Mouse (Mus musculus): ENCODE data around the gene Eif2ak4. TPM values are rescaled to one million over a fixed set of nuclear protein-coding genes. Genes with fewer than 3 reads are reported as not detected.

Gene Eif2ak4
- polyA plus RNA-seq, 1 experiment from 2014 or later, result 5.4 TPM

DNA sequence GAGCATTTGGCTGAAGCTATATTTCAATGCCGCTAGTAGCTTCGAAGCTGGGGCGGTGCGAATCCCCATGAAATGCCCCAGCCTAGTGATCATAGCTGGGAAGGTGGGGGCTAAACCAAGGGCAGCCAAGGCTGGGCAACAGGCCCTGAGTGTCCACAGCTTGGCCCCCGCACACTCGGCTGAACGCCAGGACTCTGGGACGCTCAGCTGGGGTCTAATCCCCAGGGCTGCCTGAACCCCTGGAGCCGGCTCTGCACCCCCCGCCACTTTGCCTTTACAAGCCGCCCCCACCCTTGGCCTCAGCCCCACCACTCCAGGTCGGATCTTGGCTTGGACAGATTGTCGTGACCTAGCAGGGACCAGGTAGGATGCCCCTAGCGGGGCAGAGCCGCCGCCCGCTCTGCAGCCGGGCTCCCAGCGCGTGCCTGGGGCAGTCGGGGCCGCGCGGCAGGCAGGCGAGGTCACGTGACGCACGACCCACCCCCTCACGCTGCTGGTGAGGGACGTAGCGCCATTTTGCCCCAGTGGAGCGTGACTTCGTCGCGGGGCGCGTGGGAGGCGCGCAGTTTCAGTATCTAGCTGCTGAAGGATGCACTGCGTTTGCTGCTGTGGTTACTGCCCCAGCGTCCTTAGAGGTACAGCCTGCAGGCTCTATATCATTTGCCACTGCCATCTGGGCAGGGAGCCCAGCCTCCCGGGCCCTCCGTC is 14.7 kb upstream of the Eif2ak4 start:
- H3K4me3 ChIP-seq, result peak overlapping the region; percentile 58
- peaks cover 17% of the 10 kb centered on the region for H3K4me1 ChIP-seq (replicated peaks)
- H3K4me2 ChIP-seq, result peak overlapping the region; percentile 98
- H3K27ac ChIP-seq, result no peak overlapping the region
- H3K9ac ChIP-seq, result peak overlapping the region; percentile 54
- no peaks in the 10 kb centered on the region for H3K9me3 ChIP-seq (replicated peaks)
- 2% methylated on average over 43 of the region's 43 CpGs for WGBS
- peaks cover 47% of the 10 kb centered on the region for H3K27me3 ChIP-seq
- H3K36me3 ChIP-seq, result no peaks in the 10 kb centered on the region
- ATAC-seq (replicated peaks; ENCODE audit: insufficient number of reproducible peaks, insufficient read depth, low FRiP score, low read depth), result peak; percentile 79

DNA sequence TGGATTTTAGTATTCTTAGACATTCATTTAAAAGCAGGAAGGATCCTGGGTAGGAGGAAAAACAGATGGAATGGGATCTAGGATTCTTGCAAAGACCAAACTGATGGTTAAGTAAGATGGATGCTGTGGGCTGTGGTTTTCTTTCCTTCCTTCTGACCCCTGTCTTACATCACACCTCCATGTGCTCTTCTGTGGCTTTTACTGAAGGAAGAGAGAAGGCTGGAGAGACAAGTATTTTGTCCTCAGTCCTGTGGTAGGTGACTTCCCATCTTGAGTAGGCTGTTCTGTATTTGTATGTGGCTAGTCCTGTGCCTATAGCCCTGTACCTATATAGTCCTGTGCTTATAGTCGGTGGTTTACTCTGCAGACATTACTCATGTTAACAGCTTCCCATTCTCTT is 12.9 kb upstream of the Eif2ak4 start:
- H3K36me3 ChIP-seq, result no peaks in the 10 kb centered on the region
- H3K27me3 ChIP-seq, result peaks cover 31% of the 10 kb centered on the region
- peaks cover 17% of the 10 kb centered on the region for H3K4me1 ChIP-seq (replicated peaks)
- no peak for ATAC-seq (replicated peaks; ENCODE audit: insufficient number of reproducible peaks, insufficient read depth, low FRiP score, low read depth)
- WGBS, result 77% methylated on average over 1 of the region's 1 CpGs
- no peak overlapping the region for H3K27ac ChIP-seq
- no peak overlapping the region for H3K4me2 ChIP-seq
- no peak overlapping the region for H3K9ac ChIP-seq
- no peaks in the 10 kb centered on the region for H3K9me3 ChIP-seq (replicated peaks)
- H3K4me3 ChIP-seq, result no peak overlapping the region

DNA sequence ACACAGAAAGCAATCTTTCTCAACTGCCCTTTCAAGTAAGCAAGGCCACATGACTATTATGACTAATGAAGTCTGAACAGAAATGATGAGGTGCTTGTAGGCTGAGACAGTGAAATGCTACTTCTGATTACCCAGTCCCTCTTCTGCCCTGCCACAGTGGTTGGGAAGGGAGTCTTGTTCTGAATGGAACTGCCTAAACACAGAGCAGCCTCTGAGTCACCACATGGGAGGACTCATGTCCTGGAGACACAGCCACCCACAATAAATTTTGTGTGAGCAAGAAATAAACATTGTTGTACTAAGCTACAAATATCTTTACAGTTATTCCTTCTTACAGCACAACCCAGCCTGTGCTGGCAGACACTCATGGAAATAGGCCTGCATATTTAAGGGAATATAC is 12.5 kb upstream of the Eif2ak4 start:
- Histone ChIP-seq H3K27me3 (peaks cover 27% of the 10 kb centered on the region), H3K9ac (no peak overlapping the region), H3K4me2 (no peak overlapping the region), H3K27ac (no peak overlapping the region), H3K4me1 (replicated peaks) (peaks cover 17% of the 10 kb centered on the region), H3K4me3 (no peak overlapping the region), H3K36me3 (no peaks in the 10 kb centered on the region), H3K9me3 (replicated peaks) (no peaks in the 10 kb centered on the region)
- no peak for ATAC-seq (replicated peaks; ENCODE audit: insufficient number of reproducible peaks, insufficient read depth, low FRiP score, low read depth)

DNA sequence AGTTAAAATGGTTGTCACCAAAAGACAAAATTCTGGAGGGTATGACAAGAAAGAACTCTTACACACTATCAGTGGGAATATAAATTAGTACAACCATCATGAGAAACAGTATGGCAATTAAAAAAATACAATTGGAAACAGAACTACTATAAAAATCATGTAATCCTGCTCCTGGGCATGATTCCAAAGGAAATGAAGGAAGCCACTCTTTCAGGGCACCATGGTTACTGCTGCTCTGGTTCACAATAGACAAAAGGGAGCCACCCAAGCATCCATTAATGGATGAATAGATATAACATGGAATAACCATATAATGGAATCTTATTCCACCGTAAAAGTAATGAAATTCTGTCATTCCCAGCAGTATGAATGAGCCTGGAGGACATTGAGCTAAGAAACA is 8.7 kb upstream of the Eif2ak4 start:
- Histone ChIP-seq H3K4me2 (no peak overlapping the region), H3K36me3 (no peaks in the 10 kb centered on the region), H3K27ac (no peak overlapping the region), H3K9me3 (replicated peaks) (no peaks in the 10 kb centered on the region), H3K27me3 (peaks cover 6% of the 10 kb centered on the region; the same call in 1 of the 2 replicates), H3K9ac (no peak overlapping the region), H3K4me3 (no peak overlapping the region), H3K4me1 (replicated peaks) (no peaks in the 10 kb centered on the region)
- 78% methylated on average over 1 of the region's 1 CpGs for WGBS
- ATAC-seq (replicated peaks; ENCODE audit: insufficient number of reproducible peaks, insufficient read depth, low FRiP score, low read depth), result no peak

DNA sequence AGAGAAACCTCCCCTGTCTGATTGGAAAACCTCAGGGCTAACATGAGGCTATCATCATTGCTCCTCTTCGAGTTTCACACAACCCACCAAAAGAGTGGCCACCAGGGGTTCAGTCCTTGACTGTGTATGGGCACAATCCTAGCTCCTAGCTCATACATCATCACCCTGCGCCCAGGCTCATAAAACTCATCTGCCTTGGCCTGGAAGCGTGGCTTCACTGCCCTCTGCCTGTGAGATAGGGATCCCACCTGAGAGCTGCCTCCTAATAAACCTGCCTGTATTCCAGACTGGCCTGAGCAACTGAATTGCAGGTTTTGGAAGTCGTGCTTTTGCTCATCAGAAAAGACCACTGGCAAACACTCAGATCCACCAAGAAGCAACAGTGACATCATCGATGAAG is 5.0 kb upstream of the Eif2ak4 start:
- Histone ChIP-seq H3K4me1 (replicated peaks) (no peaks in the 10 kb centered on the region), H3K36me3 (no peaks in the 10 kb centered on the region), H3K9ac (no peak overlapping the region), H3K4me3 (no peak overlapping the region), H3K27ac (no peak overlapping the region), H3K9me3 (replicated peaks) (no peaks in the 10 kb centered on the region), H3K4me2 (no peak overlapping the region), H3K27me3 (peaks cover 4% of the 10 kb centered on the region; the same call in 1 of the 2 replicates)
- no peak for ATAC-seq (replicated peaks; ENCODE audit: insufficient number of reproducible peaks, insufficient read depth, low FRiP score, low read depth)
- 64% methylated on average over 5 of the region's 5 CpGs for WGBS

DNA sequence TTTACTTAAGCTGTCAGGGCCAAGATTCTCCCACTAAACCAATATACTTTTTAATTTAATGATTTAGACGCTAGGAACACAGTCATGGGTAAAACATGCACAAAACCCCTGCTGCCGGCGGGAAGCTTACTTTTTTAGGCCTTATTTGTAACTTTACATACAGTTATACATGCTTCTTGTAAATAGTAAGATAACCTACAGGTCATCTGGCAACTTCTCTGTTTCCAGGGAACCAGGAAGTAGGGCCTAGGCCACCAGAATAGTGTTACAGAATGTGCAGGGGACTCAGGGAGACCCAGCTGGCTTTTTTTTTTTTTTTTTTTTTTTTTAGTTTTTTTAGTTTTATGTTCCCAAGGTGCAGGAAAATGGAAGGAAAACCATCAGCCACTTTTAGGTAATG is 1.2 kb downstream of the Eif2ak4 start:
- Histone ChIP-seq H3K9ac (no peak overlapping the region), H3K4me3 (peak overlapping the region; percentile 91)
- 53% methylated on average over 3 of the region's 3 CpGs for WGBS

DNA sequence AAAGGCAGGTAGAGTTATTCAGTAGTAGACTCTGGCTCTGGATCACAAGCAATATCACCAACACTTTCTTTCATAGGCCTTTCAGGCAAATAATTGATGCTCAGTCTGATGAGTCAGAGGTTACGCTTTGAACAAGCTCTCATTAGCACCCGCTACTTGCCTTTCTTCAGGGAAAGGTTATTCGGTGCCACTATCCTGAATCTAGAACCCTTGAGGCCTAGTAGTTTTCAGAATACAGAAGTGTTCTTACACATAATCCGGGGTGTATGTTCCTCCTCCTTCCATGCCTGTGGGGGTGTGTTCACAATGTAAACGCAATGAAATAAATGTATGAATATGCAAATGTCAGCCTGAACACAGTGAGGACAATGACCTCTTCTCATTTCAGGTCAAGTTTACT is 1.7 kb downstream of the Eif2ak4 start:
- peaks cover 16% of the 10 kb centered on the region for H3K4me1 ChIP-seq (replicated peaks)
- no peaks in the 10 kb centered on the region for H3K9me3 ChIP-seq (replicated peaks)
- H3K27me3 ChIP-seq, result no peaks in the 10 kb centered on the region
- WGBS, result 85% methylated on average over 5 of the region's 5 CpGs
- no peak overlapping the region for H3K27ac ChIP-seq
- peak overlapping the region; percentile 90; the same call in 1 of the 2 replicates for H3K4me2 ChIP-seq
- no peak overlapping the region for H3K9ac ChIP-seq
- H3K36me3 ChIP-seq, result no peaks in the 10 kb centered on the region
- ATAC-seq (replicated peaks; ENCODE audit: insufficient number of reproducible peaks, insufficient read depth, low FRiP score, low read depth), result no peak
- H3K4me3 ChIP-seq, result peak overlapping the region; percentile 91; the same call in 1 of the 2 replicates

More for the DNA sequence above, 1.2 kb downstream of the Eif2ak4 start:
- no peaks in the 10 kb centered on the region for H3K36me3 ChIP-seq
- no peaks in the 10 kb centered on the region for H3K27me3 ChIP-seq
- no peak for ATAC-seq (replicated peaks; ENCODE audit: insufficient number of reproducible peaks, insufficient read depth, low FRiP score, low read depth)
- H3K4me2 ChIP-seq, result peak overlapping the region; percentile 90
- peaks cover 16% of the 10 kb centered on the region for H3K4me1 ChIP-seq (replicated peaks)
- no peaks in the 10 kb centered on the region for H3K9me3 ChIP-seq (replicated peaks)
- H3K27ac ChIP-seq, result peak overlapping the region; percentile 97

DNA sequence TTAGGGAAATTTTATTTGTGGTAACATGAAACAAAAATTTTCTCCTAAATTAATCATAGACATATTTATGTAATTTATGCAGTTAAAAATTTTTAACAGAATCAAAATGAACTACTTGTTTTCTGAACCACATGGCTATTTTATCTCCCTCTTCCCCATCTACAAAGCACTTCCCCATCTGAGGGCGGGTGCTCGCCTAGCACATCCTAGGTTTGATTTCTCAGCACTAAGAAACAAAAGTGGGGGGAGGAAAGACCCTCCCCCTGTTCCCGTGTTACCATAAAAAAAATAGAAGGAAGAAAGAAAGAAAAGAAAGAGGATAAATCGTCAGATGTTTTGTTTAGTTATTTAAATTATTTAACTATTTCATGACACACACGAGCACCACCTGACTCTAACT is 2.8 kb downstream of the Eif2ak4 start:
- no peaks in the 10 kb centered on the region for H3K36me3 ChIP-seq
- H3K9ac ChIP-seq, result no peak overlapping the region
- ATAC-seq (replicated peaks; ENCODE audit: insufficient number of reproducible peaks, insufficient read depth, low FRiP score, low read depth), result no peak
- no peaks in the 10 kb centered on the region for H3K9me3 ChIP-seq (replicated peaks)
- H3K4me3 ChIP-seq, result no peak overlapping the region
- WGBS, result 71% methylated on average over 5 of the region's 5 CpGs
- H3K4me1 ChIP-seq (replicated peaks), result peaks cover 16% of the 10 kb centered on the region
- H3K4me2 ChIP-seq, result no peak overlapping the region
- no peak overlapping the region for H3K27ac ChIP-seq
- H3K27me3 ChIP-seq, result no peaks in the 10 kb centered on the region

DNA sequence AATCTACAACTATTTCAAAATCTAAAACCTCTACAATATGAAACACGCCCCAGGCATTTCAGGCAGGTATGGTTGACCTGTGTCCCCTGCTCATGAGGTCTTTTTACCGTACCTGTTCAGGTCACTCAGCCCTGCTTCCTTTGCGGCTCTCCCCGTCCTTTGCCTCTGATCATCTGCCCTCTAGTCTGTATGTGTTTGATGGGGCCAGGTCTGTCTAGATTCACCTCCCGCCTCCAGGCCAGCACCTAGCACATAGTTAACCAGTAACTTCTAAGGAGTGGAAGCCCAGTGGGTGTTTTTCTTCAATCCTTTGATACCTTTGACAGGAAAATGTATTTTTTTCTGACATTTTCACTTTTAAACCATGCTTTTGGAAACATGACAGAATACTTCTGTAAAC is 11.3 kb downstream of the Eif2ak4 start:
- Histone ChIP-seq H3K36me3 (no peaks in the 10 kb centered on the region), H3K4me3 (no peak overlapping the region), H3K27ac (no peak overlapping the region), H3K4me2 (no peak overlapping the region), H3K27me3 (no peaks in the 10 kb centered on the region), H3K4me1 (replicated peaks) (no peaks in the 10 kb centered on the region), H3K9ac (no peak overlapping the region), H3K9me3 (replicated peaks) (no peaks in the 10 kb centered on the region)
- no peak for ATAC-seq (replicated peaks; ENCODE audit: insufficient number of reproducible peaks, insufficient read depth, low FRiP score, low read depth)
- 83% methylated on average over 5 of the region's 5 CpGs for WGBS

DNA sequence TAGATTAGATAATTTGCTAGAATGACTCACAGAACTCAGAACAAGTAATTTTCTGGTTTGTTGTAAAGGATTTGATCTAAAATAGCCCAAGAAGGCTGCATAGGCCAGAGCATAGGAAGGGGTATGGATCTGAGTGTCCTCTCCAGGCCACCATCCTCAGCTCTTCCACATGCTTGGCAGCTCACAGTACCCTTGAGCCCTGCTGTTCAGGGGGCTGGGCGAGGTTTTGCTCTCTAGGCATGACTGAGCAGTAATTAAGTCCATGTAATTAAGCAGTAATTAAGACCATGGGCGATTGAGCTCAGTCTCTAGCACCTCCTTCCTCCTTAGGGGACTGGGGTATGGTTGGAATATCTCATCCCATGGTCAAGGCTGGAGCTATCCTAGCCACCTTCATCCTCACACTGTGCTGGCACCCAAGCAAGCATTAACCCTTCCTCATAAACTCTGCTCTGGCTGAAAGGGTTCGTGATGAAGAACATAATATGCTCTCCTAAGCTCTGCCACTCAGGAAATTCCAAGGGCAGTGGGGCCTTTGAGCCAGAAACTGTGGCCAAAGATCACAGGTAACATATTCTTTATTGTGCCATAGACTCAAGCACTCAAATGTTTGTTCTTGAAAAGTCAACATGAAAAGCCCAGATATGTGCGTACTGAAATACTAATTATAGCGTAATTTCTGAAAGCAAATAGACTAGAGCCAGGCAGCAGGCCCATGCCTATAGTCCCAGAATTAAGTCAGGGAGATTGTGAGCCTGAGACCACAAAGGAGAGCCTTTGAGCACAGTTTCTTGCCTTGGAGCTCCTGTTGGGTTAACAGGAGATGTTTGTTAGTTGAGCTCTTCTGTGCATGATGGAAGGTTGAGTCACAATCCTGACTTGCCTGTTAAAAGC is 13.7 kb downstream of the Eif2ak4 start:
- WGBS, result 84% methylated on average over 5 of the region's 5 CpGs
- no peaks in the 10 kb centered on the region for H3K9me3 ChIP-seq (replicated peaks)
- no peak overlapping the region for H3K4me3 ChIP-seq
- ATAC-seq (replicated peaks; ENCODE audit: insufficient number of reproducible peaks, insufficient read depth, low FRiP score, low read depth), result no peak
- no peaks in the 10 kb centered on the region; the same call in 1 of the 2 replicates for H3K36me3 ChIP-seq
- no peaks in the 10 kb centered on the region for H3K27me3 ChIP-seq
- no peaks in the 10 kb centered on the region for H3K4me1 ChIP-seq (replicated peaks)
- no peak overlapping the region for H3K4me2 ChIP-seq
- H3K27ac ChIP-seq, result no peak overlapping the region
- H3K9ac ChIP-seq, result no peak overlapping the region

DNA sequence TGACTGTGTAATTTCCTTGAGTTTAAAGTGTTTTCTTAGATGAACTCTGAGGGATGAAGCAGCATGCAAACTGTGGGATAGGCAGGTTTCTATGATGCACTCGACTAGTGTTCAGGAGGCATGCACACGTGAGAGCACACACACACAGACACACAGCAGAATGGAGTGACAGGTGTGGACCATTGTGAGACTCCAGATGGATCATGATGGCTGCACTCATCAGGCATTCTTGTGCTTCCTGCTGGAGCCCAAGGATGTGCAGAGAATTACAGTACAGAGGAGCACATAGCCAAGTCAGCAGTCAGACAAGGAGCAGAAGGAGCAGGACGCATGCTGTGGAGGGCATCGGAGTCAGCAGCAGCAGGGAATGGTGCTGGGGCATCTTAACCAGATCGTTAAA is 15.9 kb downstream of the Eif2ak4 start:
- Histone ChIP-seq H3K4me3 (no peak overlapping the region), H3K4me2 (no peak overlapping the region), H3K9me3 (replicated peaks) (no peaks in the 10 kb centered on the region), H3K4me1 (replicated peaks) (no peaks in the 10 kb centered on the region), H3K36me3 (peaks cover 4% of the 10 kb centered on the region; the same call in 1 of the 2 replicates), H3K27ac (no peak overlapping the region), H3K9ac (no peak overlapping the region), H3K27me3 (no peaks in the 10 kb centered on the region)
- no peak for ATAC-seq (replicated peaks; ENCODE audit: insufficient number of reproducible peaks, insufficient read depth, low FRiP score, low read depth)
- WGBS, result 81% methylated on average over 5 of the region's 5 CpGs
